Mouse (Mus musculus) liver, embryonic 11.5 days (tissue): ENCODE measurements around the gene Gm5414. TPM values are rescaled to one million over a fixed set of nuclear protein-coding genes. Genes with fewer than 3 reads are reported as not detected.

ENCODE experiments used
- ATAC-seq: fragments of 200-750 bp; cut with Nextera tagmentation; replicated peaks from 2 replicates; pipeline ENCODE4 v1.8.0; 2017; ENCODE audit warnings: moderate number of reproducible peaks, mild to moderate bottlenecking, moderate TSS enrichment, moderate library complexity; ENCODE audit not compliant: low FRiP score
- DNase-seq: peaks from one replicate; pipeline ENCODE4 v3.0.0-alpha.2; 2017; ENCODE audit warnings: low spot score
- H3K27ac ChIP-seq: fragments of 300-500 bp; sonication (generic); 2 replicates; pipeline ENCODE4 v1.5.1; 2014; ENCODE audit warnings: mild to moderate bottlenecking, low read depth, low read length, control low read depth
- H3K27me3 ChIP-seq: fragments of 300-500 bp; sonication (generic); replicated peaks from 2 replicates; pipeline ENCODE4 v1.6.1; 2014; ENCODE audit warnings: low read length, mixed read lengths; ENCODE audit not compliant: control insufficient read depth, insufficient read depth
- H3K36me3 ChIP-seq: fragments of 300-500 bp; sonication (generic); 2 replicates; pipeline ENCODE4 v1.6.1; 2014; ENCODE audit warnings: mild to moderate bottlenecking, low read length, moderate library complexity, mixed read lengths; ENCODE audit not compliant: control insufficient read depth, insufficient read depth
- H3K4me1 ChIP-seq: fragments of 300-500 bp; sonication (generic); replicated peaks from 2 replicates; pipeline ENCODE4 v1.6.1; 2014; ENCODE audit warnings: low read length, mixed read lengths; ENCODE audit not compliant: control insufficient read depth, insufficient read depth
- H3K4me2 ChIP-seq: fragments of 300-500 bp; sonication (generic); 2 replicates; pipeline ENCODE4 v1.6.1; 2014; ENCODE audit warnings: mild to moderate bottlenecking, control low read depth, moderate library complexity
- H3K4me3 ChIP-seq: fragments of 300-500 bp; sonication (generic); 2 replicates; pipeline ENCODE4 v1.5.1; 2014; ENCODE audit warnings: low read depth, low read length, control low read depth
- H3K9ac ChIP-seq: fragments of 300-500 bp; sonication (generic); 2 replicates; pipeline ENCODE4 v1.6.1; 2014; ENCODE audit warnings: low read depth, low read length, control low read depth
- H3K9me3 ChIP-seq: fragments of 300-500 bp; sonication (generic); 2 replicates; pipeline ENCODE4 v1.6.1; 2016; ENCODE audit warnings: low read length, inconsistent platforms, mixed read lengths; ENCODE audit not compliant: control insufficient read depth
- WGBS: fragments of 180-500 bp; shearing (Covaris S2); extraction: QIAGEN DNeasy Blood & Tissue Kit; methylation state at CpG from one replicate; pipeline ENCODE4 v1.1.7; 2014; 5-methylcytosine and 5-hydroxymethylcytosine counted together
- microRNA-seq: library from miRNA; unstranded; fragments of <30 nt; microRNA quantifications from one replicate; pipeline ENCODE4, GENCODE M21; 2017; ENCODE audit warnings: borderline number of aligned reads
- polyA plus RNA-seq: library from polyadenylated mRNA; unstranded; fragments of >200 nt; fragmentation: Nextera tagmentation; extraction: Ambion mirVana; gene quantifications from 2 replicates; pipeline ENCODE4 v1.2.1, GENCODE M21; 2014

Gm5414 gene
- polyA plus RNA-seq, 1 experiment from 2014 or later, result not detected

DNA sequence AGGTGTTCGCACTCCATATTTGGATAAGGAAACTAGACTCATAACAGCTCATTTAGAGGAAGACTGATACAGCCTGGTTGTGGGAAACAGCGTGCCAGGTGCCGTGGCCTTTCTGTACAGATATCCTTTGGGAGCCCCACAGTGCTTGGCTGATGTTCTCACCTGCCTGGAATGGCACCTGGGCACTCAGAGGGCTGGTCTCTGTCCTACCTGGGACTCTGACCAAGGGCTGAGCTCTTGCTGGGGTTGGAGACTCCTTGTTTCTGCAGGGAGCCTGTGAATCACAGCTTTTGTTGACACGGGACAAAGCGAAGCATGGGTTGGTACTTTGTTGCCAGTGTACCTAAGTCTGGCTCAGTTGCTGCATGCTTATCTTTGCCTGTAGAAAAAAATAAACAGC lies 52.5 kb downstream of the Gm5414 start:
- no peak overlapping the region for H3K4me2 ChIP-seq
- no peaks in the 10 kb centered on the region for H3K27me3 ChIP-seq
- DNase-seq, result no peak
- WGBS, result 67% methylated on average over 5 of the region's 5 CpGs
- no peaks in the 10 kb centered on the region for H3K36me3 ChIP-seq
- ATAC-seq, result no peak
- no peak overlapping the region for H3K9ac ChIP-seq
- no peak overlapping the region for H3K4me3 ChIP-seq
- H3K9me3 ChIP-seq, result no peaks in the 10 kb centered on the region
- no peaks in the 10 kb centered on the region for H3K4me1 ChIP-seq
- no peak overlapping the region for H3K27ac ChIP-seq

Small RNA genes within 50 kb of the gene (microRNA-seq; reads per million reads assigned to microRNA genes)
- gene Gm44383 (not detected), gene Gm44479 (not detected)

Other genes starting within 250 kb of the Gm5414 start
- 13.3 and 13.9 TPM in 2 replicates for gene Krt7, start 217.1 kb downstream of the Gm5414 start, polyA plus RNA-seq
- not detected in 2 replicates for gene Krt87, start 189.4 kb downstream of the Gm5414 start, polyA plus RNA-seq
- not detected in 2 replicates for gene Krt88, start 180.4 kb downstream of the Gm5414 start, polyA plus RNA-seq
- not detected in 2 replicates for gene Krt81, start 164.4 kb downstream of the Gm5414 start, polyA plus RNA-seq
- not detected in 2 replicates for gene Krt86, start 154.7 kb downstream of the Gm5414 start, polyA plus RNA-seq
- not detected in 2 replicates for gene Krt83, start 136.7 kb downstream of the Gm5414 start, polyA plus RNA-seq
- gene Gm49425, start 110.9 kb downstream of the Gm5414 start, polyA plus RNA-seq, result not detected in 2 replicates
- gene Krt84, start 95.4 kb downstream of the Gm5414 start, polyA plus RNA-seq, result not detected in 2 replicates
- not detected in 2 replicates for gene Krt82, start 77.5 kb downstream of the Gm5414 start, polyA plus RNA-seq
- gene Krt90, start 65.2 kb downstream of the Gm5414 start, polyA plus RNA-seq, result 0.06 and 0.08 TPM in 2 replicates
- not detected in 2 replicates for gene Krt75, start 54.3 kb downstream of the Gm5414 start, polyA plus RNA-seq
- gene Gm5478, start 19.2 kb upstream of the Gm5414 start, polyA plus RNA-seq, result not detected in 2 replicates
- gene Krt6b, start 52.1 kb upstream of the Gm5414 start, polyA plus RNA-seq, result not detected in 2 replicates
- gene Krt6a, start 66.1 kb upstream of the Gm5414 start, polyA plus RNA-seq, result not detected in 2 replicates
- 0.48 and 0.63 TPM in 2 replicates for gene Krt5, start 84.7 kb upstream of the Gm5414 start, polyA plus RNA-seq
- gene Krt71, start 114.9 kb upstream of the Gm5414 start, polyA plus RNA-seq, result not detected in 2 replicates
- gene Krt72, start 158.3 kb upstream of the Gm5414 start, polyA plus RNA-seq, result not detected in 2 replicates
- gene Krt73, start 174.2 kb upstream of the Gm5414 start, polyA plus RNA-seq, result not detected in 2 replicates
- gene Krt2, start 190.0 kb upstream of the Gm5414 start, polyA plus RNA-seq, result not detected in 2 replicates
- 0.43 and 0.48 TPM in 2 replicates for gene Krt1, start 222.6 kb upstream of the Gm5414 start, polyA plus RNA-seq
- gene Krt77, start 241.5 kb upstream of the Gm5414 start, polyA plus RNA-seq, result not detected in 2 replicates